Mouse (Mus musculus) hindbrain, embryonic 13.5 days (tissue): ENCODE results near the gene Cyb5d1. TPM values are rescaled to one million over a fixed set of nuclear protein-coding genes. Genes with fewer than 3 reads are reported as not detected.

Experiments used
- ATAC-seq: fragments of 200-750 bp; cut with Nextera tagmentation; 2 replicates; pipeline ENCODE4 v1.8.0; 2017; ENCODE audit warnings: moderate TSS enrichment; ENCODE audit not compliant: low FRiP score
- H3K27ac ChIP-seq: fragments of 300-500 bp; sonication (generic); 2 replicates; pipeline ENCODE4 v1.5.1; 2015; ENCODE audit warnings: inconsistent platforms, mild to moderate bottlenecking, moderate library complexity
- H3K27me3 ChIP-seq: fragments of 300-500 bp; sonication (generic); 2 replicates; pipeline ENCODE4 v1.6.1; 2015; ENCODE audit warnings: mild to moderate bottlenecking, inconsistent platforms
- H3K36me3 ChIP-seq: fragments of 300-500 bp; sonication (generic); 2 replicates; pipeline ENCODE4 v1.6.1; 2015; ENCODE audit warnings: mild to moderate bottlenecking, inconsistent platforms
- H3K4me1 ChIP-seq: fragments of 300-500 bp; sonication (generic); replicated peaks from 2 replicates; pipeline ENCODE4 v1.6.1; 2015; ENCODE audit warnings: inconsistent platforms
- H3K4me2 ChIP-seq: fragments of 300-500 bp; sonication (generic); 2 replicates; pipeline ENCODE4 v1.6.1; 2015; ENCODE audit warnings: inconsistent platforms, mild to moderate bottlenecking, moderate library complexity
- H3K4me3 ChIP-seq: fragments of 300-500 bp; sonication (generic); 2 replicates; pipeline ENCODE4 v1.5.1; 2015; ENCODE audit warnings: mild to moderate bottlenecking, inconsistent platforms
- H3K9ac ChIP-seq: fragments of 300-500 bp; sonication (generic); 2 replicates; pipeline ENCODE4 v1.6.1; 2015; ENCODE audit warnings: mild to moderate bottlenecking, inconsistent platforms
- H3K9me3 ChIP-seq: fragments of 300-500 bp; sonication (generic); 2 replicates; pipeline ENCODE4 v1.6.1; 2016; ENCODE audit warnings: inconsistent platforms
- WGBS: fragments of 180-500 bp; shearing (Covaris S2); methylation state at CpG from one replicate; pipeline ENCODE4 v1.1.7; 2015; 5-methylcytosine and 5-hydroxymethylcytosine counted together
- polyA plus RNA-seq: library from polyadenylated mRNA; unstranded; fragments of >200 nt; fragmentation: Nextera tagmentation; extraction: Ambion mirVana; gene quantifications from 2 replicates; pipeline ENCODE4 v1.2.1, GENCODE M21; 2015

Gene Cyb5d1
- polyA plus RNA-seq, 1 experiment from 2014 or later: 35.5 TPM

GRCm38 (mm10) chr11:69369215-69369989 lies 26.0 kb downstream of the Cyb5d1 start, which contains the start of gene Chd3:
Gene Chd3, minus strand, starts transcription at chr11:69369406.
- Histone ChIP-seq H3K36me3 (peaks cover 13% of the 10 kb centered on the region; the same call in 1 of the 2 replicates), H3K4me2 (peak within 1 kb of the TSS; percentile 94), H3K9ac (peak within 1 kb of the TSS; percentile 100), H3K27me3 (no peaks in the 10 kb centered on the region), H3K9me3 (no peaks in the 10 kb centered on the region), H3K4me3 (peak within 1 kb of the TSS; percentile 96), H3K27ac (peak within 1 kb of the TSS; percentile 100), H3K4me1 (peaks cover 64% of the 10 kb centered on the region)
- no peak for ATAC-seq
- under 1% methylated on average over 29 of the region's 34 CpGs for WGBS

GRCm38 (mm10) chr11:69368356-69369214 lies 26.8 kb downstream of the Cyb5d1 start:
- peak; percentile 11; the same call in 1 of the 2 replicates for ATAC-seq
- Histone ChIP-seq H3K36me3 (peaks cover 18% of the 10 kb centered on the region), H3K9ac (peak overlapping the region; percentile 100), H3K27me3 (no peaks in the 10 kb centered on the region), H3K27ac (peak overlapping the region; percentile 100), H3K9me3 (no peaks in the 10 kb centered on the region), H3K4me2 (peak overlapping the region; percentile 94), H3K4me3 (peak overlapping the region; percentile 96), H3K4me1 (peaks cover 71% of the 10 kb centered on the region)
- 0% methylated on average over 43 of the region's 106 CpGs for WGBS

- ATAC-seq: no peak; the same call in 1 of the 2 replicates
Measured at GRCm38 (mm10) chr11:69367616-69368355, 27.6 kb downstream of the Cyb5d1 start.

GRCm38 (mm10) chr11:69366855-69367615 lies 28.4 kb downstream of the Cyb5d1 start:
- no peak for ATAC-seq
- Histone ChIP-seq H3K4me1 (peaks cover 63% of the 10 kb centered on the region), H3K4me3 (peak overlapping the region; percentile 96), H3K4me2 (peak overlapping the region; percentile 94), H3K36me3 (peaks cover 24% of the 10 kb centered on the region), H3K27ac (peak overlapping the region; percentile 100), H3K27me3 (no peaks in the 10 kb centered on the region), H3K9ac (peak overlapping the region; percentile 100), H3K9me3 (no peaks in the 10 kb centered on the region)
- under 1% methylated on average over 22 of the region's 22 CpGs for whole genome bisulfite sequencing

More at GRCm38 (mm10) chr11:69367616-69368355, 27.6 kb downstream of the Cyb5d1 start:
- no peaks in the 10 kb centered on the region for H3K9me3 ChIP-seq
- H3K4me3 ChIP-seq: peak overlapping the region; percentile 96
- peak overlapping the region; percentile 94 for H3K4me2 ChIP-seq
- peaks cover 66% of the 10 kb centered on the region for H3K4me1 ChIP-seq
- H3K27me3 ChIP-seq: no peaks in the 10 kb centered on the region
- peak overlapping the region; percentile 100 for H3K9ac ChIP-seq
- peak overlapping the region; percentile 100 for H3K27ac ChIP-seq
- under 1% methylated on average over 22 of the region's 22 CpGs for WGBS
- peaks cover 18% of the 10 kb centered on the region for H3K36me3 ChIP-seq

- peak overlapping the region; percentile 100 for H3K27ac ChIP-seq
- WGBS: under 1% methylated on average over 26 of the region's 26 CpGs
- peak overlapping the region; percentile 100 for H3K9ac ChIP-seq
- H3K27me3 ChIP-seq: no peaks in the 10 kb centered on the region
- H3K4me3 ChIP-seq: peak overlapping the region; percentile 96
- H3K9me3 ChIP-seq: no peaks in the 10 kb centered on the region
- H3K4me1 ChIP-seq: peaks cover 63% of the 10 kb centered on the region
- ATAC-seq: peak; percentile 85
- H3K4me2 ChIP-seq: peak overlapping the region; percentile 94
- peaks cover 31% of the 10 kb centered on the region for H3K36me3 ChIP-seq
Measured at GRCm38 (mm10) chr11:69366157-69366854, 29.1 kb downstream of the Cyb5d1 start.

GRCm38 (mm10) chr11:69365722-69366121 lies 29.7 kb downstream of the Cyb5d1 start:
- WGBS: 27% methylated on average over 6 of the region's 6 CpGs
- Histone ChIP-seq H3K4me3 (peak overlapping the region; percentile 96), H3K27ac (peak overlapping the region; percentile 100), H3K9ac (peak overlapping the region; percentile 80), H3K4me2 (peak overlapping the region; percentile 94), H3K4me1 (peaks cover 59% of the 10 kb centered on the region), H3K36me3 (peaks cover 37% of the 10 kb centered on the region), H3K27me3 (no peaks in the 10 kb centered on the region), H3K9me3 (no peaks in the 10 kb centered on the region)
- ATAC-seq: 0 out of 2 replicates have a peak, but pooled peaks have one; percentile 4

- Histone ChIP-seq H3K27me3 (no peaks in the 10 kb centered on the region), H3K9ac (peak overlapping the region; percentile 80), H3K36me3 (peaks cover 45% of the 10 kb centered on the region), H3K4me3 (peak overlapping the region; percentile 96), H3K4me1 (peaks cover 55% of the 10 kb centered on the region), H3K27ac (peak overlapping the region; percentile 100), H3K9me3 (no peaks in the 10 kb centered on the region), H3K4me2 (peak overlapping the region; percentile 94)
- under 1% methylated on average over 6 of the region's 6 CpGs for WGBS
- ATAC-seq: peak; percentile 41
Measured at GRCm38 (mm10) chr11:69364910-69365309, 30.5 kb downstream of the Cyb5d1 start.

- WGBS: 50% methylated on average over 8 of the region's 8 CpGs
Measured at GRCm38 (mm10) chr11:69364376-69364775, 31.1 kb downstream of the Cyb5d1 start.

GRCm38 (mm10) chr11:69362479-69362878 lies 33.0 kb downstream of the Cyb5d1 start:
- H3K9me3 ChIP-seq: no peaks in the 10 kb centered on the region
- H3K27ac ChIP-seq: no peak overlapping the region
- no peak overlapping the region for H3K4me3 ChIP-seq
- ATAC-seq: no peak
- no peak overlapping the region for H3K9ac ChIP-seq
- H3K4me1 ChIP-seq: peaks cover 44% of the 10 kb centered on the region
- no peaks in the 10 kb centered on the region for H3K27me3 ChIP-seq
- 95% methylated on average over 2 of the region's 2 CpGs for whole genome bisulfite sequencing
- peaks cover 69% of the 10 kb centered on the region for H3K36me3 ChIP-seq
- no peak overlapping the region for H3K4me2 ChIP-seq

More at GRCm38 (mm10) chr11:69364376-69364775, 31.1 kb downstream of the Cyb5d1 start:
- Histone ChIP-seq H3K9ac (peak overlapping the region; percentile 80), H3K4me3 (no peak overlapping the region), H3K4me1 (peaks cover 52% of the 10 kb centered on the region), H3K4me2 (peak overlapping the region; percentile 94), H3K9me3 (no peaks in the 10 kb centered on the region), H3K27ac (peak overlapping the region; percentile 100), H3K36me3 (peaks cover 50% of the 10 kb centered on the region), H3K27me3 (no peaks in the 10 kb centered on the region)
- ATAC-seq: no peak

- 39% methylated on average over 7 of the region's 7 CpGs for WGBS
- Histone ChIP-seq H3K9ac (no peak overlapping the region; the same call in 1 of the 2 replicates), H3K36me3 (peaks cover 74% of the 10 kb centered on the region), H3K4me2 (no peak overlapping the region), H3K4me3 (no peak overlapping the region), H3K27me3 (no peaks in the 10 kb centered on the region), H3K27ac (peak overlapping the region; percentile 30; the same call in 1 of the 2 replicates), H3K4me1 (peaks cover 42% of the 10 kb centered on the region), H3K9me3 (no peaks in the 10 kb centered on the region)
- ATAC-seq: no peak
Measured at GRCm38 (mm10) chr11:69362021-69362420, 33.4 kb downstream of the Cyb5d1 start.
